Mouse (Mus musculus) thymus, postnatal 0 days (tissue): Measurements from ENCODE around the gene Osbpl7. TPM values are rescaled to one million over a fixed set of nuclear protein-coding genes. Genes with fewer than 3 reads are reported as not detected.

Experiments
- DNase-seq: peaks from one replicate; pipeline ENCODE4 v3.0.0-alpha.2; 2015; ENCODE audit warnings: low spot score
- polyA plus RNA-seq: library from polyadenylated mRNA; unstranded; fragments of >200 nt; fragmentation: Nextera tagmentation; extraction: Ambion mirVana; gene quantifications from 2 replicates; pipeline ENCODE4 v1.2.1, GENCODE M21; 2015

Osbpl7 gene
- polyA plus RNA-seq, 1 experiment from 2014 or later: 11.6 TPM

DNA sequence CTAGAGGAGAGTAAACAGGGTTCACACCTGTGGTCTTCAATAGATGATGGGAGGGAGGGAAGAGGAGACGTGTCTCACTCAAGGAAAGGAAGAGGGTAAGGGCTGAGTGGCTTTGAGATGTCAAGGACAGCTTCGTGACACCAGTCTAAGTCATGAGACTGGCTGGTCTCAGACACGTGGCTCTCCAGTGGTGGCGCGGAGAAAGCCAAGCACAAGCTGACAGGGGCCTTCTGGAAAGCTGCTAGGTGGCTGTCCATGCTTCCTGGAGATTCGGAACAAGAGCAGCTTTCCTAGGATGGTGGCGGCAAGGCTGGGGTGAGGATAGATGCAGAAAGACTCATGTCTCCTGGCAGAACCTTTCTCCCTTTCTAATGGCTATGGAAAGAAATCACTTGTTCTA is 11.5 kb upstream of the Osbpl7 start:
- DNase-seq: no peak

DNA sequence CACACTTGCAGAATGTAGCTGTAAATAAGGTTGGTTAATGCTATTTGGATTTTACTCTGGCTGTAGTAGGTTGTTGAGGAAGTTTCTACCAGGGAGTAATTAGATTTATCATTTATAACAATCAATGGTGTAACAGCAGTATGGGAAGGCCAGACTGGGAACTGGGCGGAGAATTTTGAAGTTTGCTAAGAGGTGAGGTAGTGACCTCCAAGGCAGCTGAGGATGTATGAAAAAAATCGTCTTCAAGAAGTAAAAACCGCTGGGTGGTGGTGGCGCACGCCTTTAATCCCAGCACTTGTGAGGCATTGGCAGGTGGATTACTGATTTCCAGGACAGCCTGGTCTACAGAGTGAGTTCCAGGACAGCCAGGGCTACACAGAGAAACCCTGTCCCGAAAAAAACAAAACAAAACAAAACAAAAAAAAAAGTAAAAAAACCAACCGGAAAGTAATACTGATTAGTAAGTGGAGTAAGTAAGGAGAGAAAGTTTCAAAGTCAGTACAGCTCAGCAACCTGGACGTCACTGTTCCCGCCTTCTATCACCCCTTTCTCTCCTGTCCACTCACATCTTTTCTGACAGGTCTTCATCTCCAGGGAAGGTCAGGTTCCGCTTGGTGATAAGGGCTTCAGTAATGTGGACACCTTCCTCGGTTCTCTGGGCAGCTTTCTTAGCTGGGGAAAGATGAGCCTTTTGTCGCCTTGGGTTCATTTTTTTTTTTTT is 10.0 kb upstream of the Osbpl7 start:
- DNase-seq: no peak

DNA sequence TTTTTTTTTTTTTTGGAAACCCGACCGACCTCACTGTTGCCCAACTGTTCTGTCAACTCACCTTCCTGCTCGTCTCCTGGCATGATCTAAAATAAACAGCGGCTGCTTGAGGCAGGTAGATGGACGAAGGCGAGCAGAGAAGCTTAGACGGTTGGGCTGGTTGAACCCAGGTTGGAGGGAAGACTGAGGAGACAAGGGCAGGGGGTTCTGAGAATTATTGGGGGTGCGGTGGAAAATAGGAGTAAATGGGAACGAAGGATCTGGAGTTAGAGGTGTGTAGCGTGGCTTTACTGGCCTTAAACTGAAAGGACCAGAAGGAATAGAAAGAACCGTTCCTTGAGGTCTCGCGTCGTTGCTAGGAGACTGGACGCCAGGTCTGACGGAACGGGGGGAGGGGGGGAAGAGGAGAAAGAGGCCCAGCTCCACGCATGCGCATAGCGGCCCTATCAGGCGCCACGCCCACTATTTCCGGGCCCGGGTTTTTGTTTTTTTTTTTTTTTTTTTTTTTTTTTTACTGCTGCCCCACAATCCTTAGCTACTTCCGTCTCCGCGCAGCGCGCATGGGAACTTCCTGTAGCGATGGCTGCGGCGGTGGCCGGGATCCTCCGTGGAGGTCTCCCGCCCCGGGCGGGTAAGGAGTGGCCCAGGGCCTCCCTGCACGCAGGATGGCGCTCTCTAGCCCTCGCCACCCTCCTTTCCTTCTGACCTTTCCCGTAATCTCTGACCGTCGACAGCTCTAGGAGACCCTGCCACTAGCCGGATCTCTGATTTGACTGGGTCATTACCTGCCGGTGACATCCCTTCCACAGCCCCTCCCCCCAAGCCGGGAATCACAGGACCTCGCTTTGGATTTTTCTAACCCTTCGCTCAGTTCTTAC is 9.2 kb upstream of the Osbpl7 start, which contains the start of the genes Lrrc46 and Mrpl10:
Gene Lrrc46, minus strand, starts transcription at position 386 of the 878 bp plus-strand sequence.
Gene Mrpl10, plus strand, starts transcription at position 539 of the 878 bp plus-strand sequence.
- peak; percentile 96 for DNase-seq

DNA sequence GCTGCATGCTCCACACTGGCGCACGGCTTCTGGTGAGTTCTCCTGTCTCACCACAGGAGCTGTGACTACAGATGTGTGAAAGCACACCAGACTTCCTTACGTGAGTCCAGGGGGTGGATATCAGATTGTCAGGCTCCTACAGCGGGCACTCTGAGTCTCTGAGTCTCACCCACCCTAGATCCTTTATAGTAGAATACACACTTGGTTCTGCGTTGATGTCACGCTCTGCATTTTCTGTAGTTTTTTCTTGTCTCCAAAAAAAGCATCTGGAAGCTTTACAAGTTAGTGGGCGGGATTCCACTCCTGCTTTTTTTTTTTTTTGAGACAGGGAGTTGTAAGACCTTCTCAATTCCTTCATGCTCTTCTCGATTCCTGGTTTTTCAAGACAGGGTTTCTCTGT is 5.5 kb upstream of the Osbpl7 start:
- no peak for DNase-seq

DNA sequence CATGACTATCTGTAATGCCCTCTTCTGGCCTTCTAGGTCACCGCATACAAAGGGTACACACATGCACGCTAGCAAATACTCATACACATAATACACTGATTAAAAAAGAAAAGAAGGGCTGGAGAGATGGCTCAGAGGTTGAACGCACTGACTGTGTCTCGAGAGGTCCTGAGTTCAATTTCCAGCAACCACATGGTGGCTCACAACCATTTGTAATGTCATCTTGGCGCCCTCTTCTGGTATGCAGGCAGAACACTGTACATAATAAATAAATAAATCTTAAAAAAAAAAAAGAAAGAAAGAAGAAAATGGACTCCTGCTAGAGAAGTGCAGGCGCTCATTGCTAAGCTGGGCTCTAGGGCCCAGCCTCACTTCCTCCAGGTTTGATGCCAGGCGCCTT is 4.6 kb upstream of the Osbpl7 start:
- peak; percentile 37 for DNase-seq

DNA sequence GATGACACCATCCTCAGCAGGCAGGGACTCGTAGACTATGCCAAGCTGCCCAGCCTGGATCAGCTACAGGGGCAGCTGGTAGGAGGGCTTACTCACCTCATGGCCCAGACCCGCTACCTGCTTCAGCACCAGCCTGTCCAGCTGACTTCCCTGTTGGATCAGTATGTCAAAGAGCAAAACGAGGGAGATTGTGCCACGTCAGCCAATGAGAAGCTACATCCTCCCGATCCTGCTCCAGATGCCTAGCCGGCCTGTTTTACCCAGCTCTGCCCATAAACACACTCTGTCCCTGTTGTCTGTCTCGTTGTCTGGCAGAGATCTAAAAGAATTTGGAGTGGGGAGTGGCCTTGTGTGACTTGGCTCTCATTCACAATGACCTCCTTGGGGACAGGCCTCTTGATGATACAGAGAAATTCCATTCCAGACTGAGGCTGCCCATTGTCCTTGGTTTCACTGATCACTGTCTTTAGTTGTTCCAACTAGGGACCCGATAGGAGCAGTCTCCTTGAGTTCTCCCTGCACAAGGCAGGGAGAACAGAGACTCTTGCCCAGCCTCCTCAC is 2.3 kb upstream of the Osbpl7 start:
- DNase-seq: no peak

DNA sequence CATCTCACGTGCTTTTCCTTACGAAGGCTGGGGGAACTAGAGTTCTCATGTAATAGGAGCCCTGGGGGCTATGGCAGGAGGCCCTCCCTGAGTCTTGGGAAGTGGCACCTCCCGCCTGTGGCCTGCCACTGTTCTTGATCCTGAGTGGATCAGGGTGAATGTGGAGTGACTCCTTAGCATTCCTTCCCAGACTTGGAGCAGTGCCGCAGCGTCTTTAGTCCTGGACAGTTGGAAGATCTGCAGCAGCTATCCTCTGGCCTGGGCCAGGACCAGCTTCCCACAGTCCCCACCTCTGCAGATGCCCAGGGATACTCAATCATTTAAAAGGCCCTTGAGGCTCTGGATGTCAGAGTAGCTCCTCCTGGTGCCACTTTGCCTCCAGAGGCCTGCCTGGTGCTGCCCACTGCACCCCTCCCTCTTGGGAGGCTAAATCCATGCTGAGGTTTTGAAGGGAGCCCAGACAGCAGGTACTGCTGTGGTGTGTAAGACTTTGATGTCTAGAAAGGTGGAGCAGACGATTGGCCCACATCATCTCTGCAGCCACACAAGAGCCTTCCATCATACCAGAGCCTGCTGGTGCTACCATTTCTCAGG is 839 bp upstream of the Osbpl7 start:
- no peak for DNase-seq

DNA sequence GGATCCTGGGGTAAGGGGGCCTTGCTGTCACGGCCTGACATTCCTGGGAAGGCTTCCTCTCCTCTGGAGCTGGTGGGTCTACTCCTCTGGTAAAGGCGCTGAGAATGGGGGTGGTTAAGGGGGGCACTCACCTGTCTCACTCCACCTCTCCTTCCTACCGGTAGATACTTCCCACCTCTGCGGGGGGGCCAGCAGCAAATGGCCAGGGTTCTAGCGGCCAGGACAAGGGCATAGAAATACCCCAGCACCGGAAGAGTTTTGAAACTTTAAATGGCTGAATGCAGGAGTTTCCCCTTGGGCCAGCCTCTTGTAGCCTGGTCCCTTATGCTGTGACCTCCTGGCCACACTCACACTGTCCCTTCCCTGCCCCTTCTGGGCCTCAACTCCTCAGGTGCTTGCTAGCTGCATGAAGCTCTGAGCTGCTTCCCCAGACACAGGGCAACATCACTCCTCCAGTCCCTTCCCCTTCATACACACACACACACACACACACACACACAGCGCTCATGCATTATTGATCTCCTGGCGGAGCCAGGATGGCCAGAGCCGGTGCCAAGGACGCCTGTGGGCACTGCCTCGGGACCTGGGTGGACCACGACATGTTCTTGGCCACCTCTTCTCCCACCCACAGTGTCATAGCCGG is 637 bp downstream of the Osbpl7 start:
- DNase-seq: no peak

DNA sequence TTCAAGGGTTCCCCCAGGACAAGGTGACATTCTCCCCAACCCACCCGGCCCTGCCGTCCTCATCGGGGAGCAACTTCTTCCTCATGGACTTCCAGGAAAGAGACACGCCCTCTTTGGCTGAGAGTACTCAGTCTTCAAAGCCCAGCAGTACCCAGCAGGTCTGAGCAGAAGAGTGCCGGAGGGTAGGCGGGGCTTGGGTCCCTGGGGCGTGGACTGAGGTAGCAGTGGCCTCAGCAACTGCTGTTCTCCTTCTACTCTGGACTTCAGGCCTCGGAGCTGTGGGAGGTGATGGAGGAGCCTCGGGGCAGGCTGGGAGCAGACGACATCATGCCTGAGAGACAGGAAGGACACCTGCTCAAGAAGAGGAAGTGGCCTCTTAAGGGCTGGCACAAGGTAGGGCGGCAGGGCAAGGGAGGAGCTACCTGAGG is 1.8 kb downstream of the Osbpl7 start:
- no peak for DNase-seq

DNA sequence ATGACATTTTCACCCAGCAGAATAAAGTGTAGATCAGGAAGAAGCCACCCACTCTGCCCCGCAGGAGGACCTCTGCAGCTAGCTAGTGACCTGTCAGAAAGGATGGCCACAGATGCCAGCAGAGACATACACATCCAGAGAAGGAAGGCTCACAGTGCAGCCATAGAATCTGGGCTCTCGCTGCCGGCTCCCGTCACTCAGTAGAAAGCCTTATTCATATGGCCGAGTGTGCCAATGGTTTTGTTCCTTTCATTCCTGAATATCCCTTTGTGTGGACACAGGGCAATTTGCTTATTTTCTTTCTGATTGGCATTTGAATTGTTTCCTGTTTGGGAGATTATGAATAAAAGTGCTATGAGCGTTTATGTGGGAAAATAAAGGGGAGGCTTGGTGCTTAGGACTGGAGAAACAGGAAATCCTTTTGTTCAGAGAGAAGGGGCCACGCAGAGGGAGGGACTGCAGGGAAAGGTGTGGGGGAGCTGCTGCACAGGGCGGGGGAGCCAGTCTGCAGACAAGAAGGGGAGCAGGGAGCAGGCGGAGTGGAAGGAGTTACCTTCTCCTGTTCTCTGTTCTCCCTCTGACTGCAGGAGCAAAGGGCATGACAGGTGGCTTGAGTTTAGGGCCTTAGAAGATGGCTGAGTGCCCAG is 13.0 kb downstream of the Osbpl7 start:
- DNase-seq: no peak

DNA sequence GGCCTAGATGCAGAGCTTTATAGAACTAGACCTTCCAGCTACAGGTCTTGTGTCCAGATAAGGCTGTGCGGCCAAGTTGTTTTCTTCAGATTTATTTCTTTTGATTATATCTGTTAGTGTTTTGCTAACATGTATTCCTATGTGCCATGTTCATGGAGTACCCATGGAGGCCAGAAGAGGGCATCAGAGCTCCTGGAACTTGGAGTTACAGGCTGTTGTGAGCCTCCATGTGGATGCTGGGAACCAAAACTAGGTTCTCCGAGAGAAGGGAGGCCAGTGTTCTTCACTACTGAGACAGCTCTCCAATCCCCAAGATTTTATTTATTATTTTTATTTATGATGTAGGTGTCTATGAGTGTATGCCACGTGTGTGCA is 13.5 kb downstream of the Osbpl7 start:
- peak; percentile 7 for DNase-seq

DNA sequence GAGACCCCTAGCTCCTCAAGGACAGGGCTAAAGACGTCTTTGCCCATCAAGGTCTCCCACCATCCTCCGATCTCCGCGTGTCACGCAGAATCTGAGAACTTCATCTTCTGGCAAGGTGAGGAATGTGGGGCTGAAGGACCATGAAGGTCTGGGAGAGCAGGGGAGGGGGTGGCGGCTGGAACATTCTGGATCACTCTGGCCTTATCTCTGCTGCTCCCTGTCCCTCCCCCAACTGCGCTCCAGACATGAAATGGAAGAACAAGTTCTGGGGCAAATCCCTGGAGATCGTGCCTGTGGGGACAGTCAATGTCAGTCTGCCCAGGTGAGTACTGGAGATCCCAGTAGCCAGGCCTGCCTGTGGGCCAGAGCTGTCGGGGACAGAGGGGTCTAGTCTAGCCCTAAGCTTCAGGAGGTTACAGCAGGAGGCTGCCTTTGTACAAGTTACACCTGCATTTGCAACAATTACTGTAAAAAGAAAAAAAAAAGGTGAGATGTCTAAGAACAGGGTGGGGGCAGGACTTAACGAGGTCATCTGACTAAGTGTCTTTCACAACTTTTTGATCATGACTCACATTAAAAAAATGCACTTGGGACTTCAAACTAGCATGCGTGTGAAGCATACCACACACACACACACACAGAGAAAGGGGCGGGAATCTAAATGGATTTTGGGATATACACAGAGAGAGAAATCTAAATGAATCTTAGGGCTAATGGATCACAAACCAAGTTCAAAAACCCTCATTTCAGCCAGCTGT is 15.3 kb downstream of the Osbpl7 start:
- no peak for DNase-seq

DNA sequence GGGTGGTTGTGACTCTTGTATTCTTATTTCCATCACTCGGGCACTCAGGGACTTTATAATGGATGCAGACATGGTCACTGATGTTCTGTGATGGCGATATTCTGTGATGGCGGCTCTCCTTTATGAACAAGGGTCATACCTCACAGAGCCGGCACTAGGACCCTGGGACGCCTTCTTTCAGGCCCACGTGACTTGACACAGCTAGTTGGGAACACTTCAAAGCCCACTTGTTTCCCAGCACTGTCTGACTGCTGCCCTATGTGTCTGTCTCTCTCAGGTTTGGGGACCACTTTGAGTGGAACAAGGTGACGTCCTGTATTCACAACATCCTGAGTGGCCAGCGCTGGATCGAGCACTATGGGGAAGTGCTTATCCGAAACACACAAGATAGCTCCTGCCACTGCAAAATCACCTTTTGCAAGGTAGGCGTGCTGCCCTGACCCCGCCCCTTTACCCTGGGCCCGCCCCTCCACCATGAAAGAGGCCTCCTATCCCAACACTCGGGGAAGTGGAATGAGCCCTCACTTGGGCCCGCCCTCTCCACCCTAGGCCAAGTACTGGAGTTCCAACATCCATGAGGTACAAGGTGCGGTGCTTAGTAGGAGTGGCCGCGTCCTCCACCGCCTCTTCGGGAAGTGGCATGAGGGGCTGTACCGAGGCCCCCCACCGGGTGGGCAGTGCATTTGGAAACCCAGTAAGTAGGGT is 16.4 kb downstream of the Osbpl7 start:
- DNase-seq: no peak

DNA sequence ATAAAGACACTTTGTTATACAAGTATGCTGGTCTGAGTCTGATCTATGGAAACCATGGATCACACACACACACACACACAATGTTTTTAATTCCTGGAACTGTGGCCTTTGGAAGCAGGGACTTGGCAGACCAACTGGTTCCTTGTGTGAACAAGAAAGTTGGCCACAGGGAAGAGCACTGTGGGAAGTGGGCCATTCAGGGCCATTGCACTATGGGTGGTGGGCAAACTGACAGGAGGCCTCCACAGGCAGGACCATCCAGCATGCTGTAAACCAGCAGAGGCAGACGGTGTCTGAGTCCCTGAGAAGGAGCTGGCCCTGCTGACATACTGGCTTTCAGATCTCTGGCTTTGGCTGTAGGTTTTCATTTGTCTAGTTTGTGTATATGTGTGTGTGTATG is 18.9 kb downstream of the Osbpl7 start:
- no peak for DNase-seq

DNA sequence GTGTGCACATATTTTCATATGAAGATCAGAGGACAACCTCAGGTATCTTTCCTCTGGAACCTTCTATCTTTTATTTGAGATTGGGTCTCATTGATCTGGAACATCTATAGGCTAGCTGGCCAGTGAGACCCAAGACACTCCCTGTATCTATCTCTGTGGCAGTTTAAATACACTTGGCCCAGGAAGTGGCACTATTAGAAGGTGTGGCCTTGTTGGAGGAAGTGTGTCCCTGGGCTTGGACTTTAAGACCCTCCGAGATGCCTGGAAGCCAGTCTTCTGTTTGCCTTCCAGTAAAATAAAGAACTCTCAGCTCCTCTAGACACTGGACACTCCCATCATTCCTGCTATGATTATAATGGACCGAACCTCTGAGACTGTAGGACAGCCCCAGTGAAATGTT is 19.3 kb downstream of the Osbpl7 start:
- no peak for DNase-seq

DNA sequence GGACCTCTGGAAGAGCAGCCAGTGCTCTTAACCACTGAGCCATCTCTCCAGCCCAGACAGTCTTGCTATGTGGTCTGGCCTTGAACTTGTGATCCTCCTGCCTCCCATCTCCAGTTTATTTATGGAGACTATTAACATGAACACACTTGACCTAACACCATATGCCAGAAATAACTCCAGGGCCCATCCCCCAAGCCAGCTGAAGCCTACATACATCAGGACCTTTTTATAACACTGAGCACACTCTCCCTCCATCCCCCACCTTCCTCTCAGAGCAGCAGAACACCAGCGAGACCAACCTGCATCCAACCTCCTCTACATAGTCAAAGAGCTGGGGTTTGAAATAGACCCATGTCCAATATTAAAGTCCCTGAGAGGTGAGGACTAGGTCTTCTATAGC is 20.7 kb downstream of the Osbpl7 start:
- no peak for DNase-seq

DNA sequence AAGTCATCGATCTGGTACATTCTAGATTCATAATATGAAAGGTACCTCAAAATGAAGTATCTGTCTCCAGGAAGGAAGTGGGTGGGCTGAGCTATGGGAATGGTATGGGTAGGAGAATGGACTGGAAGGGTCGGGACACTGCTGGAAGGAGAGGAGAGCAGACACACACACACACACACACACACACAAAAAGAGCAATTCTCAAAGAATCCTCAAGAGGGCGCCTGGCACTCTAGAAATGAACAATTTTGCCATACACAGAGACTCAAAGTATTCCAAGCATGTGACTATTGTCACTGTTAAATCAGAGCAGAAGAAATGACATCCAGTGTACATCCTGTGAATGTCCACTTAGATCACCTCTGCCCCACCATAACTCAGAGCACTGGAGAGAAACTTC is 22.1 kb downstream of the Osbpl7 start:
- DNase-seq: peak; percentile 63

DNA sequence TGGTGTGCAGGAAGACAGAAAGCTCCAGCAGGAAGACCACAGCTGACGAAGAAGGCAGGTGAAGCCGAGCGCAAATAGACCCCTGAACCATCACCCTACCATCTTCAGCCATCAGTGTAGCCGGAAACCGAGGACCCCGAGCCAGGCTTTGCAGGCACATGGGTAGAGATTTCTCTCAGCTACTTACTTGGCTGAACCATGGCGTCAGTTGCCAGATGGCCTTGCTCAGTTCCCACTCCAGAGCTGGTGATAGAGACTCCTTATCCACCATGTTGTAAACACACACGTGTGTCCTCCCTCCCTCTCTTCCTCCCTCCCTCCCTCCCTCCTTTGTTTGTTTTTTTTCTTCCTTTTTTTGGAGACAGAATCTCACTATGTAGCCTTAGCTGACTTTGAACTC is 23.8 kb downstream of the Osbpl7 start:
- DNase-seq: no peak

DNA sequence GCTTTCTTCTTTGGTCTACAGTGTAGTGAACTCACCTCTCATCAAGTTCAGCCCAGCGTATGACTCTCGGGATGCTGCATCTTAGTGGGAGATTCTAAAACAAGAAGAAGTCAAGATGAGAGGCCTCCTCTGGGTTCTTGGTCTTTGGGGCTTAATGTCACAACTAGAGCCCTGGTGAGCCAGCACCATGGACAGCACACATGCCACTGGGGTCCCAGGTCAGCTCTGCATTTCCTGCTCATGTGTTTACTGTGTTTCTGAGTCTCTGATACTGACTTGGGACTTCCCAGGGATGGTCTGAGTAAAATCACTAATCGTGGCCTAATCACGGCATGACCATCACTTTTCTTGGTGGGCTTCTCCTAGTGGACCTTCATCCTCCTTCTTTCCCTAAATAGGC is 28.3 kb downstream of the Osbpl7 start:
- DNase-seq: peak; percentile 31
